Mouse (Mus musculus) thymus, adult 2 months (tissue): ENCODE data around the gene Arhgap42. TPM values are rescaled to one million over a fixed set of nuclear protein-coding genes. Genes with fewer than 3 reads are reported as not detected.

Source experiments
- DNase-seq: peaks from one replicate; pipeline ENCODE4 v3.0.0; 2021
- H3K27ac ChIP-seq: fragments of 200-500 bp; 2 replicates; pipeline ENCODE4 v1.5.1; 2012; ENCODE audit warnings: low read length, control low read depth; ENCODE audit not compliant: control insufficient read depth, insufficient read depth
- H3K27me3 ChIP-seq: fragments of 200-500 bp; 2 replicates; pipeline ENCODE4 v1.6.1; 2012; ENCODE audit warnings: mild to moderate bottlenecking, low read length, moderate library complexity, mixed read lengths; ENCODE audit not compliant: control insufficient read depth, insufficient read depth
- H3K36me3 ChIP-seq: fragments of 200-500 bp; 2 replicates; pipeline ENCODE4 v1.6.1; 2012; ENCODE audit warnings: mild to moderate bottlenecking, low read length, moderate library complexity; ENCODE audit not compliant: control insufficient read depth, insufficient read depth
- H3K4me1 ChIP-seq: fragments of 200-500 bp; replicated peaks from 2 replicates; pipeline ENCODE4 v1.6.1; 2012; ENCODE audit warnings: low read length; ENCODE audit not compliant: control insufficient read depth, insufficient read depth
- H3K4me3 ChIP-seq: fragments of 200-500 bp; 2 replicates; pipeline ENCODE4 v1.5.1; 2012; ENCODE audit warnings: mild to moderate bottlenecking, low read length, control low read depth, moderate library complexity; ENCODE audit not compliant: control insufficient read depth, insufficient read depth
- CTCF ChIP-seq: fragments of 200-500 bp; IDR thresholded peaks from 2 replicates; pipeline ENCODE4 v1.5.1; 2012; ENCODE audit warnings: mild to moderate bottlenecking, control low read depth, low read length, moderate library complexity, borderline replicate concordance; ENCODE audit not compliant: control insufficient read depth, poor library complexity, insufficient read depth; ENCODE audit errors: extremely low read depth
- POLR2A ChIP-seq: fragments of 200-500 bp; IDR thresholded peaks from 2 replicates; pipeline ENCODE4 v1.6.1; 2012; ENCODE audit warnings: mild to moderate bottlenecking, low read length, control low read depth, moderate library complexity; ENCODE audit not compliant: control insufficient read depth, poor library complexity, insufficient read depth; ENCODE audit errors: extremely low read depth
- WGBS: fragments of 180-500 bp; shearing (Covaris S2); methylation state at CpG from one replicate; pipeline ENCODE4 v1.1.7; 2018; 5-methylcytosine and 5-hydroxymethylcytosine counted together
- polyA plus RNA-seq: library from polyadenylated mRNA; depleted of rRNA; stranded (reverse); fragments of >200 nt; gene quantifications from 2 replicates; pipeline ENCODE4 v1.2.3, GENCODE M21; 2012

The Arhgap42 gene
- polyA plus RNA-seq, 1 experiment, result 2.3 TPM

DNA sequence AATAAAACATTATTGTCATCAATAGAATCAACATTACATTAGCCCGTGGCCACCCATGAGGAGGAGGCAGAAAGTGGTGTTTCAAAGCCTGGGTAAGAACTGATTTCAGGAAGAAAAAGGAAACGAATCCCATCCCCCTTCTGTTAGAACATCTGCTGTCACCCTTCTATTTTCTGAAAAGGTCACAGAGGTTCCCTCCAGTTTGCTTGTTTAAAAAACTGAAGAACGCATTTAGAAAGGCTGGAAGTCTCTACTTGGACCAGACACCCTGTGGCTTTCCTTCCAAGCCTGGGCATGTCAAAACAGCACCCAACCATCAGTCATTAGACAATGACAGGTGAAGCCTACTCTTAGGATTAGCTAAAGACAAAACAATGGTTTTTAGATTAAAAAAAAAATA lies 40.3 kb downstream of the Arhgap42 start:
- H3K27ac ChIP-seq, result no peak overlapping the region
- no peak overlapping the region for H3K4me3 ChIP-seq
- no peaks in the 10 kb centered on the region for H3K4me1 ChIP-seq
- TF ChIP-seq CTCF (no peak), POLR2A (no peak)
- 65% methylated on average over 3 of the region's 3 CpGs for WGBS
- no peaks in the 10 kb centered on the region for H3K36me3 ChIP-seq
- DNase-seq, result no peak
- H3K27me3 ChIP-seq, result no peaks in the 10 kb centered on the region

DNA sequence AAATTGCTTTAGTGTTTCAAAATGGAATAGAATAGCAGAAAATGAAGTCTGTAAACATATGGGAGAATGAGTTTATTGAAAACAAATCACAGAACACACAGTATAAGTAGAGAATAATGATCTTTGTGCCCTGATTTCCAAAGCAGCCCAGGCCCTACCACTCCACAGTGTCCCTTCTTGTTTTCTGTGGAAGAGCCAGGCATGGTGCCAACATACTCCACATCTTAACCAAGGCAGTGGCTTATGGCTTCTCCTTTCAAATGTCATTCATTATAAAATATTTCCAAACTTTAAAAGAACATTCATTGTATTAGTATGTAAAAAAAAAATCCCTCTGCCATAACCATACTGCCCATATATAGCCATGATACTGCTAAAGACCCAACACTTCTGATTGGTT lies 42.9 kb downstream of the Arhgap42 start:
- Histone ChIP-seq H3K4me3 (no peak overlapping the region), H3K4me1 (no peaks in the 10 kb centered on the region), H3K27ac (no peak overlapping the region), H3K36me3 (no peaks in the 10 kb centered on the region), H3K27me3 (no peaks in the 10 kb centered on the region)
- no peak for TF ChIP-seq CTCF
- TF ChIP-seq POLR2A, result no peak
- DNase-seq, result no peak

DNA sequence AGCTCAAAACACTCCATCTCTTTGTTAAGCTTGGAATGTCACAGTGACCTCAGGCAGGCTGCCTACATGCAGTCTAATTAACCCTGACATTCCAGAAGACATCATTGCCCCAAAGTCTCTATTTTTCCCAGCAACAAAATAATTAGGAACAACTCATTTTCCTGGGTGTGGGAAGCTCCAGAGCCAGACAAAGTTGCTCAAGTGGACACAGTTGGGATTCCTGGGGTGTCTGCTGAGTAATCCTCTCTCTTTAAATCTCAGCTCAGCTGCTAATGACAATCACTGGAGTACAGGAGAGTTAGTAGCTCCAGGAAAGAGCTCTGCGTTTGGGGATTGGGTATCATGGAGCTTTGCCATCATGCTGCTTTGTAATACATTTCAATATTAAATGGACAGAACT lies 44.4 kb downstream of the Arhgap42 start:
- no peaks in the 10 kb centered on the region for H3K36me3 ChIP-seq
- no peak overlapping the region for H3K27ac ChIP-seq
- H3K27me3 ChIP-seq, result no peaks in the 10 kb centered on the region
- DNase-seq, result no peak
- H3K4me1 ChIP-seq, result no peaks in the 10 kb centered on the region
- 84% methylated on average over 1 of the region's 1 CpGs for WGBS
- H3K4me3 ChIP-seq, result no peak overlapping the region
- no peak for TF ChIP-seq CTCF
- TF ChIP-seq POLR2A, result no peak

DNA sequence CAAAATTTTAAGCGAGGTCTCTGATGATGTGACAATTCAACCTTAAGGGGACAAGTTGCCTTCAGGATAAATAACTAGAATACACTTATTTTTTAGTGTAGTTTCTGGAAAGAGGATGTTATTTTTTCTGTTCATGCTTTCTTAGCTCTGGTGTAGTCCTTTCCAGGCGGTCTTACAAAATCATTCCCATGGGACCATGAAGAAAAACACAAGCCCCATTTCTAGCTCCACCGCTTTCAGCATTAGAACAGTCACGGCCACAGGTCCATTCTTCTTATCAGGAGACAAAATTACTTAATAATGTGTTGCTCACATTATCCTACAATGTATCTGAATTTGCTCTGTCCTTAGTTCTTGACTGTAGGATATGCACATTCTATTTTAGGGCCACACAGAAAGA lies 46.2 kb downstream of the Arhgap42 start:
- no peak for TF ChIP-seq POLR2A
- no peak for TF ChIP-seq CTCF
- no peak overlapping the region for H3K27ac ChIP-seq
- H3K4me1 ChIP-seq, result no peaks in the 10 kb centered on the region
- no peak overlapping the region for H3K4me3 ChIP-seq
- no peak for DNase-seq
- no peaks in the 10 kb centered on the region for H3K36me3 ChIP-seq
- 96% methylated on average over 4 of the region's 4 CpGs for WGBS
- H3K27me3 ChIP-seq, result no peaks in the 10 kb centered on the region

DNA sequence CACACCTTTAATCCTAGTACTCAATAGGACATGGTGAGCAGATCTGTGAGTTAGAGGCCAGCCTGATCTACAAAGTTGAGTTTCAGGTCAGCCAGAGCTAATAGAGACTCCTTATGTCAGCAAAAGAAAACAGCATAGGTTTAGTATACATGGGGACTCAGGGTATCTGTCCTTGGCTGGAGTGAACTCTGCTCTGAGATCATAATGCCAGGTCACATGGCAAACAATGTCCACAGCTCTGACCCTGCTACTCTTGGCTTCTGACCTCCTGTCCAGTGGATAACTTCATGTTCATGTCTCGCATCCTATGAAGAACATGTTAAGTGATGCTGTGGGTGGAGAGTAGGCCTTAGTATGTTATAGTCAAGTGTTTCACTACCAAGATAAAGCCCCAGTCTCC lies 48.1 kb downstream of the Arhgap42 start:
- 97% methylated on average over 1 of the region's 1 CpGs for WGBS
- Histone ChIP-seq H3K36me3 (no peaks in the 10 kb centered on the region), H3K4me1 (no peaks in the 10 kb centered on the region), H3K27me3 (no peaks in the 10 kb centered on the region), H3K4me3 (no peak overlapping the region), H3K27ac (no peak overlapping the region)
- no peak for TF ChIP-seq POLR2A
- TF ChIP-seq CTCF, result no peak
- no peak for DNase-seq

DNA sequence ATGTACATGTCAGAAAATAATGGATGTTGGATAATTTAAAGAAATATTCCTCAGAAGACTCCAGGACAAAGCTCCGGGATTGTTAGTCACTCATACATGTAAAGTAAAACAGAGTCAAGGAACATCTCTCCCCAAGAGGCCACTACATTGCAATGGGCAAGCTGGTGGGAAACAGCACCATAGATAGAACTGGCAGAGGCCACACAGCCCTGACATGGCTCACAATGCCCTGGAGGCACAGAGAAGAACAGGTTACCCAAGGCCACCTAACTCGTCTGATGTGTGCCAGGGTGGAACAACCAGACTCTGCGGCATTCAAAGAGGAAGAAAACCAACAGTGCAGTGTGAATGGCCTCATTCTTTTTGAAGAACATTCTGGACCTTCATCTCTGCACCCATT lies 50.7 kb downstream of the Arhgap42 start:
- no peak for DNase-seq
- no peak overlapping the region for H3K4me3 ChIP-seq
- TF ChIP-seq POLR2A (no peak), CTCF (no peak)
- H3K4me1 ChIP-seq, result no peaks in the 10 kb centered on the region
- H3K27ac ChIP-seq, result no peak overlapping the region
- WGBS, result 88% methylated on average over 3 of the region's 3 CpGs
- no peaks in the 10 kb centered on the region for H3K36me3 ChIP-seq
- H3K27me3 ChIP-seq, result no peaks in the 10 kb centered on the region

DNA sequence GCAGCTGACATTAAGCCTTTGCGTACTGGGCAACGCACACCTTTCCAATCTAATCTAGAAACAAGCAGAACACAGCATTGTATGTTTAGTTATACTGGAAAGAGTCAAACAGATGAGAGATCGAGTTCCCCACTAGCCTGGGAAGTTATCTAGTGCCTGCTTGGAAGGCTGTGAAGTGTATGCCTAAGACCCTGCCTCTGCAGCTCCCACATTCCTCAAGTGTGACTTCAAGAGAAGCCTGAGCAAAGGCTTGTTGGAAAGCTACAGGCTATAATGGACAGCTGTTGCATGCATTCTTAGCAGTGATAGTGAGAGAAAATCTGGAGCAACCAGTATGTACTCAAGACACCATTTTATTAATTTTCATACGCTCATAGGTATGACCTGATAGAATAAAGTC lies 61.2 kb downstream of the Arhgap42 start:
- Histone ChIP-seq H3K36me3 (no peaks in the 10 kb centered on the region), H3K27me3 (no peaks in the 10 kb centered on the region), H3K4me1 (no peaks in the 10 kb centered on the region), H3K4me3 (no peak overlapping the region), H3K27ac (no peak overlapping the region)
- TF ChIP-seq CTCF (no peak), POLR2A (no peak)
- WGBS, result 87% methylated on average over 4 of the region's 4 CpGs
- DNase-seq, result no peak
